Mouse (Mus musculus) olfactory bulb, adult 2 months (tissue): ENCODE data around the gene Lcp2.

Experiments
- CTCF ChIP-seq: fragments of 200-500 bp; IDR thresholded peaks from 2 replicates; pipeline ENCODE4 v1.5.1; 2012; ENCODE audit warnings: low read depth, mild to moderate bottlenecking, low read length, moderate library complexity; ENCODE audit not compliant: insufficient read depth
- POLR2A ChIP-seq: fragments of 200-500 bp; IDR thresholded peaks from 2 replicates; pipeline ENCODE4 v1.6.1; 2012; ENCODE audit warnings: mild to moderate bottlenecking, low read depth, low read length, moderate library complexity; ENCODE audit not compliant: insufficient read depth

DNA sequence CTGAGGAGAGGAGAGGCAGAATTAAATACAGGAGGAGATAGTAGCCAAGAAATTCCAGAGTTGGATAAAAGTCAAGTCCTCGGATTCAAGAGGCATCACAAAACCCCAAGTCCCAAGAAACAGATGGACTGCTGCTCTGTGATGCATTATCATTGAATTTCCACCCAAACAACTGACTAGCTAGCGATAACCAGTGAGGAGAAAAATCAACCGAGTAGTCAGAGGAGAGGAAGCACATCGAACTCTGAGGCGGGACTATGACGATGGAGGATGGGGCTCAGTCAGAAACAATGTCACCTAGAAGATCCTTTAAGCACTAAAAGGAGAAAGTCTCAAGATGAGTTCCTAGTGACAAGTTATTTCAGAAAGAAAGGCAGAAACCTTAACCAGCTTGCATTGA is 12.2 kb downstream of the Lcp2 start:
- no peak for TF ChIP-seq CTCF
- TF ChIP-seq POLR2A = no peak
